Mouse (Mus musculus): ENCODE results near the gene Grik1. TPM values are rescaled to one million over a fixed set of nuclear protein-coding genes. Genes with fewer than 3 reads are reported as not detected.

The Grik1 gene
- total RNA-seq (2023) = 0.30 TPM

DNA sequence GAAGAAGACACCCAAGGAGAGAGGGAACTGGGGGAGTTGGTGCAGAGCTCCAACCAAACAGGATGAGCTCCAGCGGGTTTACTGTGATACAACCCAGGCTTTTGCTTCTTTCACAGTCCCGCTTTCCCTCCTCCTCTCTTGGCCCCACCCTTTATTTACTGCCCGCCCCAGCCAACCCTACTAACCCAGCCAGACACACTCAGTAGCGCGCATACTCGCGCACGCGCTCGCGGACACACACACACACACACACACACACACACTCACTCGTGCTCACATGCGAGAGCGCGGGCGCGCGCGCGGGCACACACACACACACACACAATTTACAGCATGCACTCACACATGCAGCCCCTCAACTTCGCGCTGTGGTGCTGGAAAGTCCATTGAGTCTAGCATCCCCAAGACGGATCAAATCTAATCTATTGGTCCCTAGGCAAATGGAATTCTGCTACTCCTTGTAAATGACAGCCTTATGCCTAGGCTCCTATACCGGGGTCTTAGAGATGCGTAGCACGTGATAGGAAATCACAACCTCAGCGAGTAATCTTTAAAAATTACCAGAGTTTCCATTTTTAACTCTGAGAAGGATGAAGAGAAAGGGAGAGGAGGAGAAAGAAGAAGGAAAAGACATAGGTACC lies at the start of gene Grik1:
Gene Grik1, minus strand, starts transcription at position 134 of the 641 bp plus-strand sequence.

Other genes with a start within 250 kb of the Grik1 start
- gene Cldn17, start 216.7 kb upstream of the Grik1 start, total RNA-seq (2023) = not detected

Measured in CD4-positive naive resting alpha-beta T cell, adult 57 days (primary cell).